Mouse (Mus musculus) activated CD4-positive, CD25-positive, alpha-beta regulatory T cell, adult 9 weeks (primary cell): ENCODE data around the gene Mrpl33. TPM values are rescaled to one million over a fixed set of nuclear protein-coding genes. Genes with fewer than 3 reads are reported as not detected.

Experiments
- polyA plus RNA-seq: library from polyadenylated mRNA; unstranded; fragments of 100-300 nt; shearing (Covaris generic); gene quantifications from one replicate; pipeline ENCODE4 v1.2.1, GENCODE M21; 2017

Mrpl33 gene
- 242 TPM for polyA plus RNA-seq

GRCm38 (mm10) chr5:31596481-31597429, at the start of gene Mrpl33:
Mrpl33 (plus strand) TSS chr5:31596935.

DNA sequence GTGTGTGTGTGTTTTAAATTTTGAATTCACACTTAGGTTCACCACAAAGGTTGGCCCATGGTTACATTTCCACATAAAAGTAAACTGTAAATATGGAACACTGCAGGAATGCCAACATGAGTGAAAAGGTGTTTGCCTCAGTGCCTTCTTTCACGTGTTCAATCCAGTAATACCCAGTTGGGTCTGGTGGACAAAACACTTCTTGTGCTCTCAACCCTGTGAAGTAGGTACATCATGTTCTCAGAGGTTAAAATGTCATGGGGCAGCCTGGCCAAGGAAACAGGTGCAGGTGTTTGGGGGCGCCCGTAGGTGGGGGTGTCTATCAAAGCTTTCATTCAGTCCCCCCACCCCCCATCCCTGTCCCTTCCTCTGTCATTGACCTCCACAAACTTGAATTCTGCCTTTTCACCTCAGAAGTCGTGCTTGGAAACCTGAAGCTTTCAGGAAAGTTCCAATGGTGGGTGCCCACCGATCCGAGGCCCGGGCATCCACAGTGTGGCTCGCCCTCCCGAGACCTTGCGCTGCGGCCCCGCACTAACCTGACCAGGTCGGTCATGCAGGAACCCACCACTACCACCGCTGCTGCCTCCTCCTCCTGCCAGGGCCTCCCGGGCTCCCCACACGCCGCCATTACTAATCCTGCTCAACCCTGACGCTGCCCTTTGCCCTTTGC, 100.4 kb downstream of the Mrpl33 start, which contains the start of gene Rbks:
Gene Rbks, minus strand, starts transcription at position 657 of the 673 bp plus-strand sequence.

GRCm38 (mm10) chr5:31697644-31698296, 101.0 kb downstream of the Mrpl33 start, which contains the start of gene Babam2:
Babam2 (plus strand) TSS chr5:31697684.

Other genes starting within 250 kb of the Mrpl33 start
- 52.3 TPM for gene Zfp512, start 144.5 kb upstream of the Mrpl33 start, polyA plus RNA-seq
- gene 4930548H24Rik, start 111.2 kb upstream of the Mrpl33 start, polyA plus RNA-seq = not detected
- 39.0 TPM for gene Gpn1, start 102.2 kb upstream of the Mrpl33 start, polyA plus RNA-seq
- 52.7 TPM for gene Slc4a1ap, start 69.9 kb upstream of the Mrpl33 start, polyA plus RNA-seq
- 24.3 TPM for gene Supt7l, start 69.1 kb upstream of the Mrpl33 start, polyA plus RNA-seq
- gene Rbks, start 100.7 kb downstream of the Mrpl33 start, polyA plus RNA-seq = 23.5 TPM
- gene Babam2, start 100.7 kb downstream of the Mrpl33 start, polyA plus RNA-seq = 49.2 TPM